Mouse (Mus musculus): Measurements from ENCODE around the gene Ndufaf1.

- TF ChIP-seq POLR2A (IDR thresholded peaks at IDR 0.05; ENCODE audit: insufficient read depth, low read depth, low read length) (no peak), CTCF (IDR thresholded peaks at IDR 0.05) (no peak)
Measured at GRCm38 (mm10) chr2:119641214-119641912, 21.3 kb downstream of the Ndufaf1 start.

All from heart, adult 2 months (tissue).